Mouse (Mus musculus) adrenal gland (tissue): Measurements from ENCODE around the gene Tbx5.
"Not testable (repeated sequence)": the region's sequence is repeated elsewhere in the genome, so short reads cannot be mapped to it uniquely, and the experiment has no call there.

Experiments
- intact Hi-C: fragments of 180-260 bp; cut with DNase I; formaldehyde crosslinking; loops from one replicate; pipeline ENCODE4 v1.15.1; 2025

Gene Tbx5

GRCm38 (mm10) chr5:119841634-119842420, 9.4 kb downstream of the Tbx5 start:
- intact Hi-C loops, result no loop called here

GRCm38 (mm10) chr5:119842701-119843393, 10.4 kb downstream of the Tbx5 start:
- intact Hi-C loops, result no loop called here

GRCm38 (mm10) chr5:119843394-119843777, 10.9 kb downstream of the Tbx5 start:
- intact Hi-C loops, result no loop called here

- intact Hi-C loops, result no loop called here
These were observed 11.9 kb downstream of the Tbx5 start for GRCm38 (mm10) chr5:119844366-119844765.

GRCm38 (mm10) chr5:119844994-119845393, 12.5 kb downstream of the Tbx5 start:
- intact Hi-C loops, result no loop called here

- intact Hi-C loops, result no loop called here
These were observed 24.6 kb downstream of the Tbx5 start for GRCm38 (mm10) chr5:119857052-119857451.

- intact Hi-C loops, result no loop called here
These were observed 28.8 kb downstream of the Tbx5 start for GRCm38 (mm10) chr5:119861301-119861700.

- intact Hi-C loops, result no loop called here
These were observed 30.0 kb downstream of the Tbx5 start for GRCm38 (mm10) chr5:119862431-119862830.

- intact Hi-C loops, result no loop called here
These were observed 34.1 kb downstream of the Tbx5 start for GRCm38 (mm10) chr5:119866277-119867235.

- intact Hi-C loops, result no loop called here
These were observed 35.5 kb downstream of the Tbx5 start for GRCm38 (mm10) chr5:119867986-119868385.

- intact Hi-C loops, result no loop called here
These were observed 43.0 kb downstream of the Tbx5 start for GRCm38 (mm10) chr5:119875421-119875820.

GRCm38 (mm10) chr5:119877185-119877584, 44.7 kb downstream of the Tbx5 start:
- intact Hi-C loops, result no loop called here

GRCm38 (mm10) chr5:119885595-119885994, 53.1 kb downstream of the Tbx5 start:
- intact Hi-C loops, result no loop called here

GRCm38 (mm10) chr5:119887381-119887780, 54.9 kb downstream of the Tbx5 start:
- intact Hi-C loops, result no loop called here

- intact Hi-C loops, result no loop called here
These were observed 59.5 kb downstream of the Tbx5 start for GRCm38 (mm10) chr5:119891960-119892359.

GRCm38 (mm10) chr5:119893060-119893459, 60.6 kb downstream of the Tbx5 start:
- intact Hi-C loops, result no loop called here

- intact Hi-C loops, result no loop called here
These were observed 64.1 kb downstream of the Tbx5 start for GRCm38 (mm10) chr5:119896605-119897004.

- intact Hi-C loops, result no loop called here
These were observed 84.2 kb downstream of the Tbx5 start for GRCm38 (mm10) chr5:119916551-119917171.

GRCm38 (mm10) chr5:119918381-119918780, 85.9 kb downstream of the Tbx5 start:
- intact Hi-C loops, result not testable (repeated sequence)

GRCm38 (mm10) chr5:119920941-119921340, 88.5 kb downstream of the Tbx5 start:
- intact Hi-C loops, result no loop called here

GRCm38 (mm10) chr5:119922229-119922628, 89.8 kb downstream of the Tbx5 start:
- intact Hi-C loops, result no loop called here
